Mouse (Mus musculus) heart, embryonic 11.5 days (tissue): ENCODE data around the gene Sucla2. TPM values are rescaled to one million over a fixed set of nuclear protein-coding genes. Genes with fewer than 3 reads are reported as not detected.
A peak's percentile ranks its signal among the peaks of the same experiment; 100 is the strongest.

Source experiments
- ATAC-seq: fragments of 200-750 bp; cut with Nextera tagmentation; replicated peaks from 2 replicates; pipeline ENCODE4 v1.8.0; 2017; ENCODE audit warnings: moderate library complexity; ENCODE audit not compliant: insufficient number of reproducible peaks, low FRiP score, low TSS enrichment
- H3K27ac ChIP-seq: fragments of 300-500 bp; sonication (generic); 2 replicates; pipeline ENCODE4 v1.5.1; 2014; ENCODE audit warnings: mild to moderate bottlenecking, low read depth, low read length
- H3K27me3 ChIP-seq: fragments of 300-500 bp; sonication (generic); 2 replicates; pipeline ENCODE4 v1.6.1; 2014; ENCODE audit warnings: mild to moderate bottlenecking, low read length, mixed read lengths; ENCODE audit not compliant: control insufficient read depth, insufficient read depth
- H3K36me3 ChIP-seq: fragments of 300-500 bp; sonication (generic); 2 replicates; pipeline ENCODE4 v1.6.1; 2014; ENCODE audit warnings: mild to moderate bottlenecking, low read length, moderate library complexity, mixed read lengths; ENCODE audit not compliant: control insufficient read depth, insufficient read depth
- H3K4me1 ChIP-seq: fragments of 300-500 bp; sonication (generic); 2 replicates; pipeline ENCODE4 v1.6.1; 2014; ENCODE audit warnings: low read length; ENCODE audit not compliant: control insufficient read depth, insufficient read depth
- H3K4me2 ChIP-seq: fragments of 300-500 bp; sonication (generic); 2 replicates; pipeline ENCODE4 v1.6.1; 2014; ENCODE audit warnings: mild to moderate bottlenecking, moderate library complexity
- H3K4me3 ChIP-seq: fragments of 300-500 bp; sonication (generic); 2 replicates; pipeline ENCODE4 v1.5.1; 2014; ENCODE audit warnings: low read depth, low read length
- H3K9ac ChIP-seq: fragments of 300-500 bp; sonication (generic); 2 replicates; pipeline ENCODE4 v1.6.1; 2014; ENCODE audit warnings: mild to moderate bottlenecking, low read depth, low read length, moderate library complexity
- H3K9me3 ChIP-seq: fragments of 300-500 bp; sonication (generic); replicated peaks from 2 replicates; pipeline ENCODE4 v1.6.1; 2016; ENCODE audit warnings: low read length; ENCODE audit not compliant: control insufficient read depth
- WGBS: fragments of 180-500 bp; shearing (Covaris S2); extraction: QIAGEN DNeasy Blood & Tissue Kit; methylation state at CpG from one replicate; pipeline ENCODE4 v1.1.7; 2014; ENCODE audit not compliant: insufficient replicate concordance; 5-methylcytosine and 5-hydroxymethylcytosine counted together
- polyA plus RNA-seq: library from polyadenylated mRNA; unstranded; fragments of >200 nt; fragmentation: Nextera tagmentation; extraction: Ambion mirVana; gene quantifications from 2 replicates; pipeline ENCODE4 v1.2.1, GENCODE M21; 2014

The Sucla2 gene
- polyA plus RNA-seq = 180 and 205 TPM in 2 replicates

- peak; percentile 99 for ATAC-seq
- peak within 1 kb of the TSS; percentile 85; the same call in 1 of the 2 replicates for H3K27ac ChIP-seq
- H3K9me3 ChIP-seq = no peaks in the 10 kb centered on the region
- H3K9ac ChIP-seq = peak within 1 kb of the TSS; percentile 74
- WGBS = under 1% methylated on average over 38 of the region's 41 CpGs
- H3K4me3 ChIP-seq = peak within 1 kb of the TSS; percentile 52
- H3K4me2 ChIP-seq = peak within 1 kb of the TSS; percentile 58
- no peaks in the 10 kb centered on the region for H3K27me3 ChIP-seq
- no peaks in the 10 kb centered on the region for H3K4me1 ChIP-seq
- no peaks in the 10 kb centered on the region for H3K36me3 ChIP-seq
Measured at GRCm38 (mm10) chr14:73524766-73525448, at the start of gene Sucla2. TSS of gene Sucla2 (plus strand) at chr14:73525319.

DNA sequence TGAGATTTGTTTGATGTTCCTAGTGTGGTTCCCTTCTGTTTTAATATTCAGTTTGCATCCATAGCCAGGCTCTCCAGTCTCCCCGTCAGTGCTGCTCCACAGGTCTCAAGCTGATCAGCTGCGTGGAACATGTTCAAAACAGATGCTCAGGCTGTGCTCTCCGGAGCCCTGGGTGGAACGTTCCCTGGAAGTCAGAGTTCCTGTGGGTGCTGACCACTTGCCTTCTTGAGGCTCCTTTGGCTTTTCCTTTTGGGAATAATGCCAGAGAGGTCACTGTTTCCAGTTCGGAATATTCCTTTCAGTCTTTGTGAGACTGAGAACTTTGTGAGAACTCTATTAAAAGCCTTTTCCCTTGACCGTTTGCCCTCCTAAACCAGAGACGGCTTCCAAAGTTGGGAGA is 49.6 kb upstream of the Sucla2 start:
- Histone ChIP-seq H3K36me3 (no peaks in the 10 kb centered on the region), H3K27me3 (no peaks in the 10 kb centered on the region), H3K4me2 (no peak overlapping the region), H3K9ac (no peak overlapping the region), H3K27ac (no peak overlapping the region), H3K4me1 (peaks cover 4% of the 10 kb centered on the region), H3K4me3 (no peak overlapping the region), H3K9me3 (no peaks in the 10 kb centered on the region)
- WGBS = 70% methylated on average over 7 of the region's 7 CpGs
- ATAC-seq = no peak

DNA sequence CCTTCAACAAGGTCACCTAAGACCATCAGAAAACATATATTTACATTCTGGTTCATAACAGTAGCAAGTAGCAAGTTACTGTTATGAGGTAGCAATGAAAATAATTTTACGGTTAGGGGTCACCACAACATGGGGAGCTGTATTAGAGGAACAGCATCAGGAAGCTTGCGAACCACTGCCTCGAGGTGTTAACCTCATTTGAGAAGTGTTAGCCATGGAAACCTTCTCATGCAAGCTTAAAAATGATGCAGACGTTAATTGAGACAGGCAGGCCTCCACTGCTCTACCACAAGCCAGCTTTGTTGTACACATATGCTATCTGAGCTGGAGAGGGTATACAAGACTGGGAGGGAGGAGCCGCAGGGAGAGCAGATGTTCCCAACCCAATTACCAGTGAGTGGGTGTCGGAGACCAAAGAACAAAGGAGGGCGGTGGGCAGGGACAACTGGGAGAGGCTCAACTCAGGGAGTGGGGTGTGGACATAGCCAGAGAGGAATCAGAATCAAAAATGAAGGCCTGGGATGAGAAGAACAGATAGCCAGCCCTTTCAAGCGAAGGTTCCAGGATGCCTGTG is 48.7 kb upstream of the Sucla2 start:
- H3K9me3 ChIP-seq = no peaks in the 10 kb centered on the region
- H3K27ac ChIP-seq = no peak overlapping the region
- H3K9ac ChIP-seq = no peak overlapping the region
- H3K4me1 ChIP-seq = peaks cover 4% of the 10 kb centered on the region
- WGBS = 75% methylated on average over 8 of the region's 8 CpGs
- H3K4me3 ChIP-seq = no peak overlapping the region
- no peaks in the 10 kb centered on the region for H3K27me3 ChIP-seq
- no peaks in the 10 kb centered on the region for H3K36me3 ChIP-seq
- H3K4me2 ChIP-seq = no peak overlapping the region
- no peak for ATAC-seq

DNA sequence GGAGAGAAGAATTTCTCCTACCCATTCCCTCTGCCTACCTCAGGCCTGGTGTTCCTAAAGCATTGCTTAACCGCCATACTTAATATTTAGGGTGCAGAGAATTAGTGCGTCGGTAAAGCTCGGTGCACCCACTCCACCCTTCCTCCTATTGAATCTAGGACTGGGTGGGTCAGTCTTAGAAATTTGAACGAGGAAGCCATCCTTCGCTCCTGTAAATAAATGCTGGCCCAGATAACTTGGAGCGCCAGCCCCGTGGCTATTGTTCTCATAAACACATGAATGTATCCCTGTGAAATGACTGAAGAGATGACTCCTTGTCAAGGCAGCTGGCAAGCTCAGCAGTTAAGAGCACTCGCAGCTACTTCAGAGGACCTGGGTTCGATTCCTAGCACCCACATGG is 48.0 kb upstream of the Sucla2 start:
- ATAC-seq = no peak
- H3K4me3 ChIP-seq = no peak overlapping the region
- H3K36me3 ChIP-seq = no peaks in the 10 kb centered on the region
- peaks cover 4% of the 10 kb centered on the region for H3K4me1 ChIP-seq
- H3K4me2 ChIP-seq = no peak overlapping the region
- WGBS = 89% methylated on average over 10 of the region's 10 CpGs
- no peak overlapping the region for H3K9ac ChIP-seq
- H3K27ac ChIP-seq = no peak overlapping the region
- no peaks in the 10 kb centered on the region for H3K9me3 ChIP-seq
- no peaks in the 10 kb centered on the region for H3K27me3 ChIP-seq

DNA sequence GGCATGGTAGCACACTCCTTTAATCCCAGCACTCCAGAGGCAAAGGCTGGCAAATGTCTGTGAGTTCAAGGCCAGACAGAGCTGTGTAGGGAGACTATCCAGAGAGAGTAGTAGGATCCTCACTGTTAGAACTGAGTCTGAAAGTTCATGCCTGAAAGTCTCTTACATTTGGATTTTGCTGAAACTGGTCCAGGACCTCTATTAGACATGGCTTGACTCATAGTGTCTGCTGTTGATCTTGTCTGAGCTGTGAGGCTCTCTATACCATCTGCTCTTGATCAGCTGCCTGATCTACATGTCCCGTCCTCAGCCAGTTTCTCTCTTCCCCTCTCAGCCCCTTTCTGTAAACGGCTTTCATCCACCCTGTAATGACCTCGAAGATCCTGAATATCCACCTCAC is 46.8 kb upstream of the Sucla2 start:
- WGBS = 79% methylated on average over 3 of the region's 3 CpGs
- no peak overlapping the region for H3K4me3 ChIP-seq
- H3K4me2 ChIP-seq = no peak overlapping the region
- H3K27me3 ChIP-seq = no peaks in the 10 kb centered on the region
- no peak overlapping the region for H3K27ac ChIP-seq
- peaks cover 4% of the 10 kb centered on the region for H3K4me1 ChIP-seq
- no peaks in the 10 kb centered on the region for H3K36me3 ChIP-seq
- H3K9me3 ChIP-seq = no peaks in the 10 kb centered on the region
- H3K9ac ChIP-seq = no peak overlapping the region
- ATAC-seq = no peak

DNA sequence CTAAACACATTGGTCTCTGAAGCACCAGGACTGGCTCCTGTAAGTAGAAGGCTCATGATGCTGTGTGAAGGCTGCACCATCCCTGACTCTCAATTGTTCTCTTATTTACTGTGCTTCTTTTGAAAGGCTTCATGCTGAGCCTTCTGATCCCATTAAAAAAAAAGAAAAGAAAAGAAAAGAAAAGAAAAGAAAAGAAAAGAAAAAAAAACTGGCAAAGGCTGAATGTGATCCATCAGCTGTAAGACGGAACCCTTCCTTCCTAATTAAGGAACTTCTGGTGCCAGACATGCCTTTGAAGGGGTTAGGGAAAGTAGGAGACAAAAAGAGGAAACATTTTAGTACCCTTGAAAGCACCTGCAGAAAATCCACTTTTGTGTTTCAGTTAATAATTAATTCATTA is 45.3 kb upstream of the Sucla2 start:
- no peak overlapping the region for H3K4me2 ChIP-seq
- no peaks in the 10 kb centered on the region for H3K36me3 ChIP-seq
- WGBS = 66% methylated on average over 1 of the region's 1 CpGs
- no peak overlapping the region for H3K9ac ChIP-seq
- H3K27ac ChIP-seq = no peak overlapping the region
- peaks cover 4% of the 10 kb centered on the region for H3K4me1 ChIP-seq
- no peaks in the 10 kb centered on the region for H3K9me3 ChIP-seq
- H3K4me3 ChIP-seq = no peak overlapping the region
- H3K27me3 ChIP-seq = no peaks in the 10 kb centered on the region
- no peak for ATAC-seq

- Histone ChIP-seq H3K36me3 (no peaks in the 10 kb centered on the region), H3K27ac (no peak overlapping the region), H3K4me1 (no peaks in the 10 kb centered on the region), H3K4me2 (no peak overlapping the region), H3K27me3 (no peaks in the 10 kb centered on the region), H3K9me3 (no peaks in the 10 kb centered on the region), H3K9ac (no peak overlapping the region), H3K4me3 (no peak overlapping the region)
- ATAC-seq = no peak
- WGBS = 80% methylated on average over 5 of the region's 5 CpGs
Measured at GRCm38 (mm10) chr14:73483516-73484229, 41.4 kb upstream of the Sucla2 start.

- H3K27ac ChIP-seq = no peak overlapping the region
- H3K9ac ChIP-seq = no peak overlapping the region
- 72% methylated on average over 3 of the region's 3 CpGs for WGBS
- no peaks in the 10 kb centered on the region for H3K4me1 ChIP-seq
- H3K27me3 ChIP-seq = no peaks in the 10 kb centered on the region
- ATAC-seq = no peak
- H3K36me3 ChIP-seq = no peaks in the 10 kb centered on the region
- no peak overlapping the region for H3K4me2 ChIP-seq
- no peaks in the 10 kb centered on the region for H3K9me3 ChIP-seq
- no peak overlapping the region for H3K4me3 ChIP-seq
Measured at GRCm38 (mm10) chr14:73484366-73485110, 40.6 kb upstream of the Sucla2 start.
